Mouse (Mus musculus): ENCODE results near the gene Clpp. TPM values are rescaled to one million over a fixed set of nuclear protein-coding genes. Genes with fewer than 3 reads are reported as not detected.

The Clpp gene
- polyA plus RNA-seq (2012; fragmentation: generic; extraction: Trizol), result 154 TPM

- Histone ChIP-seq H3K27me3 (ENCODE audit: control insufficient read depth, insufficient read depth, insufficient read length) (no peaks in the 10 kb centered on the region), H3ac (ENCODE audit: control insufficient read depth, insufficient read length) (peak within 1 kb of the TSS; percentile 89), H3K36me3 (ENCODE audit: control insufficient read depth, insufficient read depth) (peaks cover 8% of the 10 kb centered on the region), H3K4me3 (peak within 1 kb of the TSS; percentile 96), H3K4me2 (ENCODE audit: low read depth) (peak within 1 kb of the TSS; percentile 99), H3K79me2 (ENCODE audit: control insufficient read depth, insufficient read depth) (peaks cover 18% of the 10 kb centered on the region)
- TF ChIP-seq MAX (IDR thresholded peaks at IDR 0.05; ENCODE audit: low read depth) (no peak), TCF3 (IDR thresholded peaks at IDR 0.05; ENCODE audit: insufficient read length, low read depth) (no peak), POLR2A (IDR thresholded peaks at IDR 0.05; ENCODE audit: insufficient read length, low read depth) (peak; percentile 99), TCF12 (IDR thresholded peaks at IDR 0.05; ENCODE audit: insufficient read depth, poor library complexity, severe bottlenecking) (no peak), MYOG (IDR thresholded peaks at IDR 0.05; ENCODE audit: control insufficient read depth in 1 of 3, insufficient read depth in 1 of 3, insufficient read length in 2 of 3, low read depth in 2 of 3) (no peak), REST (IDR thresholded peaks at IDR 0.05; ENCODE audit: insufficient read depth, insufficient read length) (peak; percentile 11), POLR2AphosphoS2 (IDR thresholded peaks at IDR 0.05; ENCODE audit: insufficient read length, low read depth) (peak; percentile 99), SRF (IDR thresholded peaks at IDR 0.05; ENCODE audit: control insufficient read depth, insufficient read length, low read depth) (peak; percentile 3), CEBPB (IDR thresholded peaks at IDR 0.05; ENCODE audit: insufficient read depth, poor library complexity, severe bottlenecking) (no peak), MYOD1 (IDR thresholded peaks at IDR 0.05; ENCODE audit: control insufficient read depth in 1 of 3, insufficient read length in 2 of 3, low read depth in 2 of 3) (no peak), E2F4 (IDR thresholded peaks at IDR 0.05; ENCODE audit: insufficient read depth) (no peak), USF1 (IDR thresholded peaks at IDR 0.05; ENCODE audit: low read depth) (peak; percentile 67)
Measured at GRCm38 (mm10) chr17:56990115-56990746, at the start of gene Clpp. Gene Clpp (plus strand): TSS chr17:56990305.

DNA sequence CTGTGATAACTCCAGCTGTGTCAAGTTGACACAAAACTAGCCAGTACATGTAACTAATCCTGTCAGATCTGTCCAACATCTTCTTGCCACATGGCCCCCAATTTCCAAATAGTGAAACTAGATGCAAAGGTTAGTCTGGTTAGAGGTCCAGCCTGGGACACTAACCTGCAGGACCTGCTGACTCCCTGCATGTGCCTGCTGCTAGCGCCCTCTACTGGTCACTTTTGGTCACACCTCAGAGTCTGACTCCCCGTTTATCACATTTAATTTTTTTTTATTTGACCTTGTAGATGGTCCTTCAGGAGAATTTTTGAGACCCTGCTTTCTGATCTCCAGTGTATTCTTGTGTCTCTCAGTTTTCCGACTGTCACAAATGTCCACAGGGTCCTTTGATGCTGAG lies 39.2 kb upstream of the Clpp start:
- no peaks in the 10 kb centered on the region for H3K79me2 ChIP-seq (ENCODE audit: control insufficient read depth, insufficient read depth)
- no peak overlapping the region for H3K4me2 ChIP-seq (ENCODE audit: low read depth)

DNA sequence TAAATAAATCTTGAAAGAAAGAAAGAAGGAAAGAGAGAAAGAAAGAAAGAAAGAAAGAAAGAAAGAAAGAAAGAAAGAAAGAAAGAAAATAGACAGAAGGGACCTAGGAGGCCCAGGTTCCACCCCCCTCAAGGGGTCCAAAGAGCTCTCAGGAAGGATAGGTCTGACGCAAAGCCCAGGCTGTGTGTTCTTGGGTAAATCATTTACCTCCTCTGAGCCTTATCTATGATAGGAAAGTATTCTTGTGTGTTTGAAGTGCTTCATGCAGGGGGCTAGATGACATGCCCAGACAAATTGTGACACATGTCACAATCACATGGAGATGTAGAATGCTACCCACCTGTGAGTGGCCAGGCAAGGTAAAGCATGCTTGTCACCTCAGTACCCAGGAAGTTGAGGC lies 37.5 kb upstream of the Clpp start:
- no peaks in the 10 kb centered on the region for H3K36me3 ChIP-seq (ENCODE audit: control insufficient read depth, insufficient read depth)
- no peaks in the 10 kb centered on the region for H3K79me2 ChIP-seq (ENCODE audit: control insufficient read depth, insufficient read depth)
- no peak overlapping the region for H3ac ChIP-seq (ENCODE audit: control insufficient read depth, insufficient read length)
- no peak overlapping the region for H3K4me3 ChIP-seq
- H3K4me2 ChIP-seq (ENCODE audit: low read depth), result no peak overlapping the region
- TF ChIP-seq TCF12 (IDR thresholded peaks at IDR 0.05; ENCODE audit: insufficient read depth, poor library complexity, severe bottlenecking) (no peak), CEBPB (IDR thresholded peaks at IDR 0.05; ENCODE audit: insufficient read depth, poor library complexity, severe bottlenecking) (no peak), REST (IDR thresholded peaks at IDR 0.05; ENCODE audit: insufficient read depth, insufficient read length) (no peak), TCF3 (IDR thresholded peaks at IDR 0.05; ENCODE audit: insufficient read length, low read depth) (no peak), MYOG (IDR thresholded peaks at IDR 0.05; ENCODE audit: control insufficient read depth in 1 of 3, insufficient read depth in 1 of 3, insufficient read length in 2 of 3, low read depth in 2 of 3) (no peak), USF1 (IDR thresholded peaks at IDR 0.05; ENCODE audit: low read depth) (no peak), POLR2A (IDR thresholded peaks at IDR 0.05; ENCODE audit: insufficient read length, low read depth) (no peak), POLR2AphosphoS2 (IDR thresholded peaks at IDR 0.05; ENCODE audit: insufficient read length, low read depth) (no peak), MAX (IDR thresholded peaks at IDR 0.05; ENCODE audit: low read depth) (no peak), MYOD1 (IDR thresholded peaks at IDR 0.05; ENCODE audit: control insufficient read depth in 1 of 3, insufficient read length in 2 of 3, low read depth in 2 of 3) (no peak), E2F4 (IDR thresholded peaks at IDR 0.05; ENCODE audit: insufficient read depth) (no peak), SRF (IDR thresholded peaks at IDR 0.05; ENCODE audit: control insufficient read depth, insufficient read length, low read depth) (no peak)
- peaks cover 7% of the 10 kb centered on the region for H3K27me3 ChIP-seq (ENCODE audit: control insufficient read depth, insufficient read depth, insufficient read length)

More for the DNA sequence above, 39.2 kb upstream of the Clpp start:
- Histone ChIP-seq H3K4me3 (no peak overlapping the region), H3K36me3 (ENCODE audit: control insufficient read depth, insufficient read depth) (no peaks in the 10 kb centered on the region), H3ac (ENCODE audit: control insufficient read depth, insufficient read length) (no peak overlapping the region), H3K27me3 (ENCODE audit: control insufficient read depth, insufficient read depth, insufficient read length) (peaks cover 13% of the 10 kb centered on the region)
- TF ChIP-seq MYOG (IDR thresholded peaks at IDR 0.05; ENCODE audit: control insufficient read depth in 1 of 3, insufficient read depth in 1 of 3, insufficient read length in 2 of 3, low read depth in 2 of 3), result no peak
- TF ChIP-seq CEBPB (IDR thresholded peaks at IDR 0.05; ENCODE audit: insufficient read depth, poor library complexity, severe bottlenecking), result no peak
- no peak for TF ChIP-seq MYOD1 (IDR thresholded peaks at IDR 0.05; ENCODE audit: control insufficient read depth in 1 of 3, insufficient read length in 2 of 3, low read depth in 2 of 3)
- no peak for TF ChIP-seq POLR2AphosphoS2 (IDR thresholded peaks at IDR 0.05; ENCODE audit: insufficient read length, low read depth)
- TF ChIP-seq TCF12 (IDR thresholded peaks at IDR 0.05; ENCODE audit: insufficient read depth, poor library complexity, severe bottlenecking), result no peak
- TF ChIP-seq POLR2A (IDR thresholded peaks at IDR 0.05; ENCODE audit: insufficient read length, low read depth), result no peak
- no peak for TF ChIP-seq E2F4 (IDR thresholded peaks at IDR 0.05; ENCODE audit: insufficient read depth)
- no peak for TF ChIP-seq TCF3 (IDR thresholded peaks at IDR 0.05; ENCODE audit: insufficient read length, low read depth)
- TF ChIP-seq MAX (IDR thresholded peaks at IDR 0.05; ENCODE audit: low read depth), result no peak
- no peak for TF ChIP-seq SRF (IDR thresholded peaks at IDR 0.05; ENCODE audit: control insufficient read depth, insufficient read length, low read depth)
- TF ChIP-seq REST (IDR thresholded peaks at IDR 0.05; ENCODE audit: insufficient read depth, insufficient read length), result no peak
- TF ChIP-seq USF1 (IDR thresholded peaks at IDR 0.05; ENCODE audit: low read depth), result no peak

DNA sequence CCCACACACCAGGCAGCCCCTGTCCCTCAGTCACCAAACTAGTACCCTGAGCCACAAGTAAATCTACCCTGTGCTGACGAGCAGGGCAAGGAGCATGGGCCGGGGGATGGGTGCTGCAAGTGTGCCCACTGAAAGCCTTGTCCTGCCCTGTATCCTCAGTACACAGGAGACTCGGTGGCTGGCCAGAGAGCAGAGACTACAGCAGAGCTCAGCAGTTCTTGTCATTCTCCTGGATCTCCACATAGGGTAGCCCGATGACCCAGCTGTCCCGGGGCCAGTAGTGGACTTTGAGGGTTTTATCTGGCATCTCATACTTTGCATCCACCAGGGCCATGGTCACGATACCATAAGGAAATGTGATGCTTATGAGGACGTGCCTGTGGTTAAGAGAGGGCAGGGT lies 35.2 kb upstream of the Clpp start:
- H3K4me2 ChIP-seq (ENCODE audit: low read depth), result no peak overlapping the region

More for the DNA sequence above, 35.2 kb upstream of the Clpp start:
- Histone ChIP-seq H3K4me3 (no peak overlapping the region), H3K36me3 (ENCODE audit: control insufficient read depth, insufficient read depth) (no peaks in the 10 kb centered on the region), H3K79me2 (ENCODE audit: control insufficient read depth, insufficient read depth) (no peaks in the 10 kb centered on the region), H3K27me3 (ENCODE audit: control insufficient read depth, insufficient read depth, insufficient read length) (peaks cover 7% of the 10 kb centered on the region), H3ac (ENCODE audit: control insufficient read depth, insufficient read length) (no peak overlapping the region)
- TF ChIP-seq REST (IDR thresholded peaks at IDR 0.05; ENCODE audit: insufficient read depth, insufficient read length) (no peak), MYOG (IDR thresholded peaks at IDR 0.05; ENCODE audit: control insufficient read depth in 1 of 3, insufficient read depth in 1 of 3, insufficient read length in 2 of 3, low read depth in 2 of 3) (no peak)
